In the genomic region with DNA sequence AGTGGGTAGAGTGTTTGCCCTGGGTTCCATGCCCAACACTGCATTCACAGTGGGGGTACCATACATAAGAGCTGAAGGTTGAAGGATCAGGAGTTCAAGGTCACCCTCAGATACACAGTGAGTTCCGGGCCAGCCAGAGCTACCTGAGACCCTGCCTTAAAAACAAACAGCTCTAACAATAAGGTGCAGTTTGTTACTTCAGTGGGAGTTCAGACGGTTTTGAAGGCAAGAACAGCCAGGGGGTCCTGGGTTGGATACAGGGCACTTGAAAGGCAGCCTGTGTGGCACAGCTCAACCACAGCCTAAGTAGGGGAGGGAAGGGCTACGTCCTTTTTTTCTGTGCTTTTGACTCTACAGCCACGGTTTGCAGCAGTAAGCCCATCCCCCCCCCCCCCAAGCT, we compare ENCODE assay signal across 10 mouse cellular contexts. TPM values are rescaled to one million over a fixed set of nuclear protein-coding genes. Genes with fewer than 3 reads are reported as not detected.
DNase-seq lines count a peak whose midpoint lies in the region; ATAC-seq and TF ChIP-seq lines count a peak whose summit lies in the region.
"Had no signal": no experiment of that assay in that cellular context is flagged by ENCODE, and none has a peak within 500 bp of the region (broad histone marks: within the 10 kb centered on the region; RNA-seq: fewer than 3 reads in every experiment).

No protein-coding gene starts in this region.

- no peak overlapping the region for H3K4me3 ChIP-seq in heart, embryonic 12.5 days
- peak overlapping the region; percentile 72 for H3K4me3 ChIP-seq in midbrain, embryonic 10.5 days
- no peak overlapping the region for H3K4me3 ChIP-seq in midbrain, embryonic 15.5 days
- peak overlapping the region; percentile 65 for H3K4me3 ChIP-seq in small intestine, adult 2 months (ENCODE audit: low read depth, low read length)

- H3K27ac ChIP-seq in heart, embryonic 12.5 days (ENCODE audit: poor library complexity, severe bottlenecking), result no peak overlapping the region
- H3K27ac ChIP-seq in midbrain, embryonic 10.5 days (replicated peaks), result peak overlapping the region; percentile 46
- no peak overlapping the region for H3K27ac ChIP-seq in midbrain, embryonic 15.5 days
- peak overlapping the region; percentile 74 for H3K27ac ChIP-seq in small intestine, adult 2 months (ENCODE audit: insufficient read depth, low read depth, low read length)

- peak; percentile 69 for DNase-seq in heart, adult 11 months
- DNase-seq in midbrain, embryonic 10.5 days (ENCODE audit: low spot score), result no peak
- DNase-seq in induced T-regulatory cell, adult 2 months (ENCODE audit: low read depth), result peak; percentile 39
- DNase-seq in right cerebral cortex, postnatal 4 days, result no peak
- DNase-seq: adrenal gland, postnatal 10 days; thymus, postnatal 14 days had no signal

- no peaks in the 10 kb centered on the region for H3K36me3 ChIP-seq in heart, embryonic 12.5 days
- peaks cover 3% of the 10 kb centered on the region; the same call in 1 of the 2 replicates for H3K36me3 ChIP-seq in midbrain, embryonic 10.5 days
- no peaks in the 10 kb centered on the region for H3K36me3 ChIP-seq in midbrain, embryonic 15.5 days (replicated peaks)
- peaks cover 11% of the 10 kb centered on the region for H3K36me3 ChIP-seq in small intestine, adult 2 months (ENCODE audit: control insufficient read depth, insufficient read depth, low read length)

- no peaks in the 10 kb centered on the region for H3K27me3 ChIP-seq in heart, embryonic 12.5 days (replicated peaks)
- peaks cover 22% of the 10 kb centered on the region for H3K27me3 ChIP-seq in midbrain, embryonic 10.5 days (ENCODE audit: low read depth, poor library complexity, severe bottlenecking)
- H3K27me3 ChIP-seq in midbrain, embryonic 15.5 days (replicated peaks), result peaks cover 14% of the 10 kb centered on the region; the same call in 1 of the 2 replicates
- no peaks in the 10 kb centered on the region for H3K27me3 ChIP-seq in small intestine, adult 2 months (ENCODE audit: control insufficient read depth, insufficient read depth, low read length)

- TF ChIP-seq POLR2A in small intestine, adult 2 months (IDR thresholded peaks at IDR 0.05; ENCODE audit: low read depth, low read length), result no peak

- peaks cover 34% of the 10 kb centered on the region for H3K4me1 ChIP-seq in heart, embryonic 12.5 days (replicated peaks)
- H3K4me1 ChIP-seq in midbrain, embryonic 10.5 days, result peaks cover 55% of the 10 kb centered on the region
- peaks cover 13% of the 10 kb centered on the region for H3K4me1 ChIP-seq in midbrain, embryonic 15.5 days
- H3K4me1 ChIP-seq in small intestine, adult 2 months (ENCODE audit: control insufficient read depth, insufficient read depth, insufficient read length, low read length), result peaks cover 7% of the 10 kb centered on the region; the same call in 1 of the 2 replicates

- no peak overlapping the region; the same call in 1 of the 2 replicates for H3K4me2 ChIP-seq in heart, embryonic 12.5 days
- H3K4me2 ChIP-seq in midbrain, embryonic 15.5 days, result no peak overlapping the region

- no peak for TF ChIP-seq CTCF in small intestine, adult 2 months (IDR thresholded peaks at IDR 0.05; ENCODE audit: extremely low read depth, insufficient read length, insufficient replicate concordance, low read depth, low read length)

- H3K9me3 ChIP-seq in heart, embryonic 12.5 days (replicated peaks), result no peaks in the 10 kb centered on the region
- H3K9me3 ChIP-seq in midbrain, embryonic 10.5 days (replicated peaks), result no peaks in the 10 kb centered on the region
- no peaks in the 10 kb centered on the region for H3K9me3 ChIP-seq in midbrain, embryonic 15.5 days

- no peak overlapping the region for H3K9ac ChIP-seq in heart, embryonic 12.5 days
- H3K9ac ChIP-seq in midbrain, embryonic 15.5 days, result no peak overlapping the region

- WGBS in heart, embryonic 12.5 days, result 29% methylated on average over 4 of the region's 4 CpGs
- 10% methylated on average over 4 of the region's 4 CpGs for WGBS in midbrain, embryonic 10.5 days
- 7% methylated on average over 4 of the region's 4 CpGs for WGBS in midbrain, embryonic 15.5 days
- WGBS in small intestine, adult 2 months, result 20% methylated on average over 4 of the region's 4 CpGs

- ATAC-seq in heart, embryonic 12.5 days (ENCODE audit: insufficient number of reproducible peaks, low FRiP score), result no peak
- ATAC-seq in midbrain, embryonic 15.5 days (replicated peaks), result no peak
- no peak for ATAC-seq in inflammation-experienced regulatory T-cells, adult 6 months

RNA-seq across cellular contexts. Expression of a gene that starts 3.0 kb away (rescaled TPM):
- polyA plus RNA-seq in heart, embryonic 12.5 days (2016; fragmentation: Nextera tagmentation; extraction: Ambion mirVana), result 3.5 and 3.6 TPM in 2 replicates
- 10.2 TPM in 2 replicates for polyA plus RNA-seq in midbrain, embryonic 10.5 days (2016; fragmentation: Nextera tagmentation; extraction: Ambion mirVana)
- 1.1 and 1.3 TPM in 2 replicates for polyA plus RNA-seq in midbrain, embryonic 15.5 days (2015; fragmentation: Nextera tagmentation; extraction: Ambion mirVana)
- 13.9 and 48.0 TPM in 2 replicates for polyA plus RNA-seq in small intestine, adult 2 months (2012; rRNA removed)
- polyA plus RNA-seq in inflammation-experienced regulatory T-cells, adult 6 months (2017; shearing (Covaris generic)), result 1 to 10 TPM; 4.2 to 7.5 (median 5.4) TPM

RNA-seq across cellular contexts. Expression of a gene that starts 40.3 kb away (rescaled TPM):
- polyA plus RNA-seq in heart, embryonic 12.5 days (2016; fragmentation: Nextera tagmentation; extraction: Ambion mirVana), result 7.3 and 7.9 TPM in 2 replicates
- 10.2 and 11.3 TPM in 2 replicates for polyA plus RNA-seq in midbrain, embryonic 10.5 days (2016; fragmentation: Nextera tagmentation; extraction: Ambion mirVana)
- polyA plus RNA-seq in midbrain, embryonic 15.5 days (2015; fragmentation: Nextera tagmentation; extraction: Ambion mirVana), result 12.6 and 13.3 TPM in 2 replicates
- 5.7 and 8.3 TPM in 2 replicates for polyA plus RNA-seq in small intestine, adult 2 months (2012; rRNA removed)
- polyA plus RNA-seq in inflammation-experienced regulatory T-cells, adult 6 months (2017; shearing (Covaris generic)), result 10 to 100 TPM; 21.3 to 40.2 (median 21.6) TPM

Comparison
In these comparisons a context has a peak if more than half of its experiments do, and no peak if none do; other contexts are left out.
1. H3K27ac ChIP-seq: peak in midbrain, embryonic 10.5 days (single experiment) and small intestine, adult 2 months (single experiment); none in heart, embryonic 12.5 days (single experiment) and midbrain, embryonic 15.5 days (single experiment).
2. H3K4me3 ChIP-seq: peak in midbrain, embryonic 10.5 days (single experiment) and small intestine, adult 2 months (single experiment); none in heart, embryonic 12.5 days (single experiment) and midbrain, embryonic 15.5 days (single experiment).
3. DNase-seq: peak in heart, adult 11 months (single experiment) and induced T-regulatory cell, adult 2 months (single experiment); none in midbrain, embryonic 10.5 days (single experiment) and right cerebral cortex, postnatal 4 days (single experiment).